Mouse (Mus musculus): ENCODE measurements around the gene Msx3.

GRCm38 (mm10) chr7:140077698-140078097 is 28.8 kb upstream of the Msx3 start:
- no peak for TF ChIP-seq CTCF (IDR thresholded peaks at IDR 0.05; ENCODE audit: borderline replicate concordance, extremely low read depth, insufficient read depth, insufficient read length)
- no peak for TF ChIP-seq POLR2A (IDR thresholded peaks at IDR 0.05; ENCODE audit: borderline replicate concordance, extremely low read depth, insufficient read depth, insufficient read length, poor library complexity, severe bottlenecking)

Measured in brain, embryonic 14.5 days (tissue).